Mouse (Mus musculus) embryonic facial prominence, embryonic 11.5 days (tissue): ENCODE results near the gene Map1b. TPM values are rescaled to one million over a fixed set of nuclear protein-coding genes. Genes with fewer than 3 reads are reported as not detected.

Experiments used
- ATAC-seq: fragments of 200-750 bp; cut with Nextera tagmentation; replicated peaks from 2 replicates; pipeline ENCODE4 v1.8.0; 2017; ENCODE audit warnings: low read depth; ENCODE audit not compliant: insufficient number of reproducible peaks, low FRiP score, low TSS enrichment
- DNase-seq: peaks from one replicate; pipeline ENCODE4 v3.0.0-alpha.2; 2015; ENCODE audit warnings: low spot score
- H3K27ac ChIP-seq: fragments of 300-500 bp; sonication (generic); replicated peaks from 2 replicates; pipeline ENCODE4 v1.5.1; 2014; ENCODE audit warnings: mild to moderate bottlenecking, low read depth, low read length, control low read depth
- H3K27me3 ChIP-seq: fragments of 300-500 bp; sonication (generic); 2 replicates; pipeline ENCODE4 v1.6.1; 2014; ENCODE audit warnings: mild to moderate bottlenecking, low read length, moderate library complexity, mixed read lengths; ENCODE audit not compliant: control insufficient read depth, insufficient read depth
- H3K36me3 ChIP-seq: fragments of 300-500 bp; sonication (generic); replicated peaks from 2 replicates; pipeline ENCODE4 v1.6.1; 2014; ENCODE audit warnings: low read depth, mild to moderate bottlenecking, low read length, moderate library complexity, mixed read lengths; ENCODE audit not compliant: control insufficient read depth, insufficient read depth
- H3K4me1 ChIP-seq: fragments of 300-500 bp; sonication (generic); 2 replicates; pipeline ENCODE4 v1.6.1; 2014; ENCODE audit warnings: low read length, mixed read lengths; ENCODE audit not compliant: control insufficient read depth, insufficient read depth
- H3K4me2 ChIP-seq: fragments of 300-500 bp; sonication (generic); 2 replicates; pipeline ENCODE4 v1.6.1; 2014; ENCODE audit warnings: low read depth, mild to moderate bottlenecking, control low read depth, low read length, moderate library complexity
- H3K4me3 ChIP-seq: fragments of 300-500 bp; sonication (generic); 2 replicates; pipeline ENCODE4 v1.5.1; 2014; ENCODE audit warnings: low read depth, low read length, control low read depth
- H3K9ac ChIP-seq: fragments of 300-500 bp; sonication (generic); replicated peaks from 2 replicates; pipeline ENCODE4 v1.6.1; 2014; ENCODE audit warnings: mild to moderate bottlenecking, control low read depth, low read length
- H3K9me3 ChIP-seq: fragments of 300-500 bp; sonication (generic); replicated peaks from 2 replicates; pipeline ENCODE4 v1.6.1; 2016; ENCODE audit warnings: mild to moderate bottlenecking, low read length, inconsistent platforms, mixed read lengths; ENCODE audit not compliant: control insufficient read depth
- WGBS: fragments of 180-500 bp; shearing (Covaris S2); extraction: QIAGEN DNeasy Blood & Tissue Kit; methylation state at CpG from one replicate; pipeline ENCODE4 v1.1.7; 2014; 5-methylcytosine and 5-hydroxymethylcytosine counted together
- polyA plus RNA-seq: library from polyadenylated mRNA; unstranded; fragments of >200 nt; fragmentation: Nextera tagmentation; extraction: Ambion mirVana; gene quantifications from 2 replicates; pipeline ENCODE4 v1.2.1, GENCODE M21; 2014

The Map1b gene
- polyA plus RNA-seq, 1 experiment from 2014 or later, result 257 TPM

- no peak overlapping the region for H3K4me2 ChIP-seq
- no peak overlapping the region for H3K9ac ChIP-seq
- no peak overlapping the region for H3K27ac ChIP-seq
- no peak for ATAC-seq
- H3K9me3 ChIP-seq, result no peaks in the 10 kb centered on the region
- H3K27me3 ChIP-seq, result no peaks in the 10 kb centered on the region
- no peak for DNase-seq
- H3K4me1 ChIP-seq, result no peaks in the 10 kb centered on the region
- 74% methylated on average over 6 of the region's 6 CpGs for WGBS
- H3K36me3 ChIP-seq, result no peaks in the 10 kb centered on the region
- no peak overlapping the region for H3K4me3 ChIP-seq
Measured at GRCm38 (mm10) chr13:99545201-99545600, 28.9 kb upstream of the Map1b start.

- no peak overlapping the region for H3K4me3 ChIP-seq
- H3K4me1 ChIP-seq, result no peaks in the 10 kb centered on the region
- no peak overlapping the region for H3K27ac ChIP-seq
- 47% methylated on average over 21 of the region's 21 CpGs for WGBS
- no peak overlapping the region for H3K9ac ChIP-seq
- no peaks in the 10 kb centered on the region for H3K36me3 ChIP-seq
- no peak for DNase-seq
- no peak overlapping the region for H3K4me2 ChIP-seq
- no peaks in the 10 kb centered on the region for H3K27me3 ChIP-seq
- no peak for ATAC-seq
- H3K9me3 ChIP-seq, result no peaks in the 10 kb centered on the region
Measured at GRCm38 (mm10) chr13:99541429-99542267, 25.3 kb upstream of the Map1b start.

- 84% methylated on average over 5 of the region's 5 CpGs for WGBS
- H3K9ac ChIP-seq, result no peak overlapping the region
- H3K4me3 ChIP-seq, result no peak overlapping the region
- ATAC-seq (no peak), DNase-seq (no peak)
- no peak overlapping the region for H3K4me2 ChIP-seq
- H3K27me3 ChIP-seq, result no peaks in the 10 kb centered on the region
- no peaks in the 10 kb centered on the region for H3K4me1 ChIP-seq
- H3K27ac ChIP-seq, result no peak overlapping the region
- no peaks in the 10 kb centered on the region for H3K36me3 ChIP-seq
- no peaks in the 10 kb centered on the region for H3K9me3 ChIP-seq
Measured at GRCm38 (mm10) chr13:99539288-99539687, 22.9 kb upstream of the Map1b start.

- no peaks in the 10 kb centered on the region for H3K9me3 ChIP-seq
- 88% methylated on average over 11 of the region's 11 CpGs for WGBS
- H3K27me3 ChIP-seq, result no peaks in the 10 kb centered on the region
- DNase-seq, result no peak
- no peak overlapping the region for H3K9ac ChIP-seq
- H3K4me1 ChIP-seq, result no peaks in the 10 kb centered on the region
- H3K36me3 ChIP-seq, result no peaks in the 10 kb centered on the region
- no peak for ATAC-seq
- no peak overlapping the region for H3K4me2 ChIP-seq
- no peak overlapping the region for H3K4me3 ChIP-seq
- H3K27ac ChIP-seq, result no peak overlapping the region
Measured at GRCm38 (mm10) chr13:99538851-99539250, 22.5 kb upstream of the Map1b start.

- H3K27ac ChIP-seq, result no peak overlapping the region
- no peak overlapping the region for H3K4me3 ChIP-seq
- H3K9me3 ChIP-seq, result no peaks in the 10 kb centered on the region
- ATAC-seq (no peak), DNase-seq (no peak)
- H3K36me3 ChIP-seq, result no peaks in the 10 kb centered on the region
- H3K4me2 ChIP-seq, result no peak overlapping the region
- H3K27me3 ChIP-seq, result no peaks in the 10 kb centered on the region
- H3K4me1 ChIP-seq, result no peaks in the 10 kb centered on the region
- H3K9ac ChIP-seq, result no peak overlapping the region
- WGBS, result 25% methylated on average over 8 of the region's 8 CpGs
Measured at GRCm38 (mm10) chr13:99537908-99538513, 21.7 kb upstream of the Map1b start.

GRCm38 (mm10) chr13:99528456-99528855 lies 12.1 kb upstream of the Map1b start:
- no peaks in the 10 kb centered on the region for H3K9me3 ChIP-seq
- H3K27me3 ChIP-seq, result no peaks in the 10 kb centered on the region
- H3K9ac ChIP-seq, result no peak overlapping the region
- ATAC-seq (no peak), DNase-seq (no peak)
- H3K4me3 ChIP-seq, result no peak overlapping the region
- no peaks in the 10 kb centered on the region for H3K4me1 ChIP-seq
- no peaks in the 10 kb centered on the region for H3K36me3 ChIP-seq
- WGBS, result 76% methylated on average over 4 of the region's 4 CpGs
- H3K4me2 ChIP-seq, result no peak overlapping the region
- no peak overlapping the region for H3K27ac ChIP-seq

GRCm38 (mm10) chr13:99527936-99528335 lies 11.6 kb upstream of the Map1b start:
- Histone ChIP-seq H3K4me1 (no peaks in the 10 kb centered on the region), H3K36me3 (no peaks in the 10 kb centered on the region), H3K4me2 (no peak overlapping the region), H3K9me3 (no peaks in the 10 kb centered on the region), H3K4me3 (no peak overlapping the region), H3K27ac (no peak overlapping the region), H3K9ac (no peak overlapping the region), H3K27me3 (no peaks in the 10 kb centered on the region)
- DNase-seq (no peak), ATAC-seq (no peak)

- no peak overlapping the region for H3K4me2 ChIP-seq
- ATAC-seq, result no peak
- no peak for DNase-seq
- WGBS, result 84% methylated on average over 8 of the region's 8 CpGs
- no peak overlapping the region for H3K9ac ChIP-seq
- no peaks in the 10 kb centered on the region for H3K9me3 ChIP-seq
- H3K36me3 ChIP-seq, result no peaks in the 10 kb centered on the region
- H3K27me3 ChIP-seq, result no peaks in the 10 kb centered on the region
- H3K4me3 ChIP-seq, result no peak overlapping the region
- no peak overlapping the region for H3K27ac ChIP-seq
- H3K4me1 ChIP-seq, result no peaks in the 10 kb centered on the region
Measured at GRCm38 (mm10) chr13:99525491-99525890, 9.2 kb upstream of the Map1b start.
